Mouse (Mus musculus) intestine, embryonic 16.5 days (tissue): ENCODE data around the gene Itgb5. TPM values are rescaled to one million over a fixed set of nuclear protein-coding genes. Genes with fewer than 3 reads are reported as not detected.

ENCODE experiments used
- ATAC-seq: fragments of 200-750 bp; cut with Nextera tagmentation; 2 replicates; pipeline ENCODE4 v1.8.0; 2017; ENCODE audit warnings: moderate TSS enrichment, moderate library complexity
- H3K27ac ChIP-seq: fragments of 300-500 bp; sonication (generic); 2 replicates; pipeline ENCODE4 v1.5.1; 2014; ENCODE audit warnings: mild to moderate bottlenecking, low read length
- H3K27me3 ChIP-seq: fragments of 300-500 bp; sonication (generic); replicated peaks from 2 replicates; pipeline ENCODE4 v1.6.1; 2014; ENCODE audit warnings: low read length, control low read depth, mixed read lengths; ENCODE audit not compliant: control insufficient read depth, insufficient read depth
- H3K36me3 ChIP-seq: fragments of 300-500 bp; sonication (generic); 2 replicates; pipeline ENCODE4 v1.6.1; 2014; ENCODE audit warnings: low read length, control low read depth; ENCODE audit not compliant: control insufficient read depth, insufficient read depth
- H3K4me1 ChIP-seq: fragments of 300-500 bp; sonication (generic); 2 replicates; pipeline ENCODE4 v1.6.1; 2014; ENCODE audit warnings: low read length, control low read depth, mixed read lengths; ENCODE audit not compliant: control insufficient read depth, insufficient read depth
- H3K4me2 ChIP-seq: fragments of 300-500 bp; sonication (generic); 2 replicates; pipeline ENCODE4 v1.6.1; 2014; ENCODE audit warnings: low read depth, low read length, control low read depth
- H3K4me3 ChIP-seq: fragments of 300-500 bp; sonication (generic); 2 replicates; pipeline ENCODE4 v1.5.1; 2014; ENCODE audit warnings: mild to moderate bottlenecking, low read length
- H3K9ac ChIP-seq: fragments of 300-500 bp; sonication (generic); 2 replicates; pipeline ENCODE4 v1.6.1; 2014; ENCODE audit warnings: low read depth, low read length
- H3K9me3 ChIP-seq: fragments of 300-500 bp; sonication (generic); 2 replicates; pipeline ENCODE4 v1.6.1; 2016; ENCODE audit warnings: low read length, control low read depth; ENCODE audit not compliant: control insufficient read depth
- WGBS: fragments of 180-500 bp; shearing (Covaris S2); extraction: QIAGEN DNeasy Blood & Tissue Kit; methylation state at CpG from one replicate; pipeline ENCODE4 v1.1.7; 2014; 5-methylcytosine and 5-hydroxymethylcytosine counted together
- polyA plus RNA-seq: library from polyadenylated mRNA; unstranded; fragments of >200 nt; fragmentation: Nextera tagmentation; extraction: Ambion mirVana; gene quantifications from 2 replicates; pipeline ENCODE4 v1.2.1, GENCODE M21; 2015

Gene Itgb5
- polyA plus RNA-seq, 1 experiment from 2014 or later = 9.3 TPM

- no peak overlapping the region for H3K4me2 ChIP-seq
- 50% methylated on average over 9 of the region's 9 CpGs for WGBS
- H3K27me3 ChIP-seq = no peaks in the 10 kb centered on the region
- no peaks in the 10 kb centered on the region for H3K9me3 ChIP-seq
- H3K36me3 ChIP-seq = no peaks in the 10 kb centered on the region
- no peak for ATAC-seq
- no peak overlapping the region for H3K4me3 ChIP-seq
- H3K4me1 ChIP-seq = peaks cover 10% of the 10 kb centered on the region
- H3K27ac ChIP-seq = no peak overlapping the region
- H3K9ac ChIP-seq = no peak overlapping the region
Observed at GRCm38 (mm10) chr16:33928788-33929462, 99.5 kb downstream of the Itgb5 start.

- Histone ChIP-seq H3K4me1 (peaks cover 17% of the 10 kb centered on the region), H3K27me3 (no peaks in the 10 kb centered on the region), H3K36me3 (no peaks in the 10 kb centered on the region), H3K27ac (no peak overlapping the region), H3K4me3 (no peak overlapping the region), H3K4me2 (no peak overlapping the region), H3K9ac (no peak overlapping the region), H3K9me3 (no peaks in the 10 kb centered on the region)
- 79% methylated on average over 6 of the region's 6 CpGs for WGBS
- ATAC-seq = no peak
Observed at GRCm38 (mm10) chr16:33930785-33931184, 101.3 kb downstream of the Itgb5 start.

- Histone ChIP-seq H3K36me3 (no peaks in the 10 kb centered on the region), H3K4me1 (peaks cover 17% of the 10 kb centered on the region)
- no peak for ATAC-seq
Observed at GRCm38 (mm10) chr16:33931682-33932081, 102.2 kb downstream of the Itgb5 start.

GRCm38 (mm10) chr16:33932126-33932525, 102.7 kb downstream of the Itgb5 start:
- no peak overlapping the region for H3K4me3 ChIP-seq
- 53% methylated on average over 5 of the region's 5 CpGs for WGBS
- H3K36me3 ChIP-seq = no peaks in the 10 kb centered on the region
- no peak overlapping the region for H3K27ac ChIP-seq
- no peaks in the 10 kb centered on the region for H3K9me3 ChIP-seq
- no peak overlapping the region for H3K4me2 ChIP-seq
- peaks cover 17% of the 10 kb centered on the region for H3K4me1 ChIP-seq
- H3K9ac ChIP-seq = no peak overlapping the region
- no peak for ATAC-seq
- H3K27me3 ChIP-seq = no peaks in the 10 kb centered on the region

More at GRCm38 (mm10) chr16:33931682-33932081, 102.2 kb downstream of the Itgb5 start:
- Histone ChIP-seq H3K4me2 (no peak overlapping the region), H3K4me3 (no peak overlapping the region), H3K9me3 (no peaks in the 10 kb centered on the region), H3K27me3 (no peaks in the 10 kb centered on the region), H3K9ac (no peak overlapping the region), H3K27ac (no peak overlapping the region)
- 50% methylated on average over 2 of the region's 2 CpGs for WGBS

- ATAC-seq = no peak
- Histone ChIP-seq H3K4me1 (peaks cover 17% of the 10 kb centered on the region), H3K4me2 (no peak overlapping the region), H3K9ac (no peak overlapping the region), H3K4me3 (no peak overlapping the region), H3K9me3 (no peaks in the 10 kb centered on the region), H3K27ac (no peak overlapping the region), H3K27me3 (no peaks in the 10 kb centered on the region), H3K36me3 (no peaks in the 10 kb centered on the region)
- 87% methylated on average over 11 of the region's 11 CpGs for WGBS
Observed at GRCm38 (mm10) chr16:33933411-33933810, 103.9 kb downstream of the Itgb5 start.

- ATAC-seq = peak; percentile 57
- Histone ChIP-seq H3K27ac (peak overlapping the region; percentile 61), H3K4me3 (no peak overlapping the region), H3K9ac (peak overlapping the region; percentile 22; the same call in 1 of the 2 replicates), H3K4me2 (no peak overlapping the region), H3K9me3 (no peaks in the 10 kb centered on the region), H3K4me1 (peaks cover 16% of the 10 kb centered on the region), H3K36me3 (no peaks in the 10 kb centered on the region), H3K27me3 (no peaks in the 10 kb centered on the region)
- 46% methylated on average over 5 of the region's 5 CpGs for WGBS
Observed at GRCm38 (mm10) chr16:33934701-33935406, 105.4 kb downstream of the Itgb5 start.

GRCm38 (mm10) chr16:33935407-33935785, 105.9 kb downstream of the Itgb5 start:
- WGBS = 95% methylated on average over 6 of the region's 6 CpGs
- H3K9ac ChIP-seq = no peak overlapping the region
- ATAC-seq = no peak
- no peak overlapping the region for H3K4me3 ChIP-seq
- H3K4me2 ChIP-seq = no peak overlapping the region
- H3K27me3 ChIP-seq = no peaks in the 10 kb centered on the region
- no peaks in the 10 kb centered on the region for H3K36me3 ChIP-seq
- H3K27ac ChIP-seq = no peak overlapping the region
- no peaks in the 10 kb centered on the region for H3K9me3 ChIP-seq
- peaks cover 19% of the 10 kb centered on the region for H3K4me1 ChIP-seq

- no peaks in the 10 kb centered on the region for H3K27me3 ChIP-seq
- H3K4me3 ChIP-seq = no peak overlapping the region
- H3K36me3 ChIP-seq = no peaks in the 10 kb centered on the region
- WGBS = 83% methylated on average over 4 of the region's 4 CpGs
- no peaks in the 10 kb centered on the region for H3K9me3 ChIP-seq
- H3K4me2 ChIP-seq = no peak overlapping the region
- no peak overlapping the region for H3K9ac ChIP-seq
- H3K27ac ChIP-seq = no peak overlapping the region
- no peak for ATAC-seq
- peaks cover 29% of the 10 kb centered on the region for H3K4me1 ChIP-seq
Observed at GRCm38 (mm10) chr16:33936885-33937284, 107.4 kb downstream of the Itgb5 start.

- Histone ChIP-seq H3K9ac (no peak overlapping the region), H3K4me2 (no peak overlapping the region), H3K27ac (no peak overlapping the region), H3K36me3 (no peaks in the 10 kb centered on the region), H3K4me3 (no peak overlapping the region), H3K9me3 (no peaks in the 10 kb centered on the region), H3K27me3 (no peaks in the 10 kb centered on the region), H3K4me1 (peaks cover 33% of the 10 kb centered on the region)
- WGBS = 82% methylated on average over 8 of the region's 8 CpGs
- no peak for ATAC-seq
Observed at GRCm38 (mm10) chr16:33937567-33937966, 108.1 kb downstream of the Itgb5 start.
